Mouse (Mus musculus): ENCODE data around the gene Bcl2l11. TPM values are rescaled to one million over a fixed set of nuclear protein-coding genes. Genes with fewer than 3 reads are reported as not detected.

Bcl2l11 gene
- polyA plus RNA-seq (2012; fragmentation: generic; extraction: Trizol): 4.0 TPM
- long read RNA-seq, experiment 1, partial matches to known transcripts: 1 of 1 reads
- long read RNA-seq, experiment 1, other reads (novel, unspliced or antisense): 0 of 1 reads
- long read RNA-seq, experiment 2, partial matches to known transcripts: 2 of 3 reads
- long read RNA-seq, experiment 2, other reads (novel, unspliced or antisense): 1 of 3 reads

DNA sequence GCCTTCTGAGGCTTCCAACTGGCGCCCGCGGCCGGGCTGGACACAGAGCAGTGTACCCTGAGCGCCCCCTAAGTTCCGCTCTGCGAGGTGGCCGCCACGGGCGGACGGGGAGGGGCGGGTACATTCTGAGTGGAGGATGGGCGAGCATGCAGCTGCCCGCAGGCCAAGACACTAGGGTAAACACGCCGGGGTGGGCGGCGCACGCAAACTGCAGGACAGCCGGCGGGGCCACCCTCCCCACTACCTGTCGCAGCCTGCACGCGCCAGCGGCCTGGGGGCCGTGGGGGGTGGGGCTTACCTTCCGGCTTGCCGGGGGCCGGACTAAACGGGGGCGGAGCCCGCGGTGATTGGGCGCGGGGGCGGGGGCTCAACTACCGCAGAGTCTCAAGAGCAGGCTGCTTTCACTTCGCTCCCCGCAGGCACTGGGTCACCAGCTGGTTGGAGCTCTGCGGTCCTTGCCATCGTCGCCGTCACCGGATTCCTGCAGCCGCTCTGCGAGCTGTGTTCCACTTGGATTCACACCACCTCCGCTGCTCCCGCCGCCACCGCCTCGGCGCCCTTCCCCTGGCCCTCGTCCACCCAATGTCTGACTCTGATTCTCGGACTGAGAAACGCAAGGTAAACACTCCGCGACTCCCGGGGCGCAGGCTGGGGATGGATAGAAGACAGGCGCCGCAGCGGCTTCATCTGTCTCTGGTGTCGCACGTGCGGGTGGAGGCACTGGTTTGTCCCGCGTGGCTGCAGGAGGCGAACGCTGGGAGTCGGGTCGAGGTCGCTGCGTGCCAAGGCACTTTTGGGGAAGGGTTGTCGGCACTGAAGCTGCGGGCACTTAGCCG lies at the start of gene Bcl2l11:
Gene Bcl2l11 (plus strand): TSS at position 404 of the 836 bp plus-strand sequence.
- Histone ChIP-seq H3K36me3 (ENCODE audit: control insufficient read depth, insufficient read depth) (peaks cover 14% of the 10 kb centered on the region), H3K27me3 (ENCODE audit: control insufficient read depth, insufficient read depth, insufficient read length) (no peaks in the 10 kb centered on the region), H3ac (ENCODE audit: control insufficient read depth, insufficient read length, low read depth) (peak within 1 kb of the TSS; percentile 64), H3K4me3 (ENCODE audit: insufficient read depth, poor library complexity, severe bottlenecking) (peak within 1 kb of the TSS; percentile 64), H3K79me2 (ENCODE audit: control insufficient read depth, insufficient read depth) (peaks cover 13% of the 10 kb centered on the region), H3K79me3 (ENCODE audit: low read depth) (no peaks in the 10 kb centered on the region)
- no peak for TF ChIP-seq CEBPB (IDR thresholded peaks at IDR 0.05; ENCODE audit: low read depth)
- TF ChIP-seq CTCF (IDR thresholded peaks at IDR 0.05; ENCODE audit: control insufficient read depth, insufficient read depth, insufficient read length): peak; percentile 44
- TF ChIP-seq MYOD1 (IDR thresholded peaks at IDR 0.05; ENCODE audit: control insufficient read depth, insufficient read length, low read depth): peak; percentile 7

DNA sequence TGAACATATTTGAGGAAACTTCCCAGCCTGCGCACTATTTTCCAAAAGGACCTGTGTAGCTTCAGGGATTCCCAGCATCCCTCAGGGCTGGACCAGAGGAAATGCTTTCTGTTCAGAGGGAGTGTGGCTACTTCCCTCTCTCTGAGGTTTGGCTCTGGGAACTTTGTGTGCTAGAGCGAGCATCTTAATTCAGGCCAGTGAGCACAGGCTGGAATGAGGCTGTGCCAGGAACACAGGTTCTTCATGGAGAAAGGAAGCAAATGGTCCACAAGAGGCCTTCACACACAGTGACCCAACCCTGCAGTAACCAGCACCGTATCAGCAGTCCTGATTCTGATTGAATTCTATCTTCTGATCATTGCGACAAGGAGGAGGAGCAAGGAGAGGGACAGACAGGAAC lies 48.9 kb upstream of the Bcl2l11 start:
- TF ChIP-seq CEBPB (IDR thresholded peaks at IDR 0.05; ENCODE audit: low read depth) (no peak), FOSL1 (IDR thresholded peaks at IDR 0.05; ENCODE audit: insufficient read depth, low read length, poor library complexity, severe bottlenecking) (no peak), MYOG (IDR thresholded peaks at IDR 0.05; ENCODE audit: control insufficient read depth, extremely low read depth, insufficient read length) (no peak), CTCF (IDR thresholded peaks at IDR 0.05; ENCODE audit: control insufficient read depth, insufficient read depth, insufficient read length) (no peak), USF1 (IDR thresholded peaks at IDR 0.05; ENCODE audit: low read depth) (no peak), MAX (IDR thresholded peaks at IDR 0.05) (no peak), MYOD1 (IDR thresholded peaks at IDR 0.05; ENCODE audit: control insufficient read depth, insufficient read length, low read depth) (no peak)
- Histone ChIP-seq H3K36me3 (ENCODE audit: control insufficient read depth, insufficient read depth) (no peaks in the 10 kb centered on the region), H3ac (ENCODE audit: control insufficient read depth, insufficient read length, low read depth) (no peak overlapping the region), H3K79me2 (ENCODE audit: control insufficient read depth, insufficient read depth) (no peaks in the 10 kb centered on the region), H3K27me3 (ENCODE audit: control insufficient read depth, insufficient read depth, insufficient read length) (peaks cover 21% of the 10 kb centered on the region), H3K79me3 (ENCODE audit: low read depth) (no peaks in the 10 kb centered on the region), H3K4me3 (ENCODE audit: insufficient read depth, poor library complexity, severe bottlenecking) (no peak overlapping the region)

DNA sequence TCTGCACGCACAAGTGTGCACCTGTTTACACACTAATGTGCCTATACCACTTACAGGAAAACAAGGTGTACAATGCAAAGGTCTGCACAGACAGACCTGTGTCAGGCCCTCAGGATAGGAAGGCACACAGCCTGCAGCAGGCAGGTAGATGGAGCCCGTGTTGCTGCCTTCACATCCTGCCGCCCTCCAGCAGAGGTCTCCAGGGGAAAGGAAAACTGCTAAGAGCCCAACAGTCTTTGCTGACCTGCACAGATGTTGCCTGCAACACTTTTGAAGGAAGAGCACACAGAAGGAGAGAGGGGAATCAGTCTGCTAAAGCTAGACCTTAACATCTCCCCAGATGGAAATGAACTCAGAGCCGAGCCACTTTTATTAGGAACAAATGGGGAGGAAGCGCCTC lies 47.0 kb upstream of the Bcl2l11 start:
- H3K27me3 ChIP-seq (ENCODE audit: control insufficient read depth, insufficient read depth, insufficient read length): peaks cover 12% of the 10 kb centered on the region
- H3K36me3 ChIP-seq (ENCODE audit: control insufficient read depth, insufficient read depth): no peaks in the 10 kb centered on the region
- TF ChIP-seq CEBPB (IDR thresholded peaks at IDR 0.05; ENCODE audit: low read depth) (no peak), MAX (IDR thresholded peaks at IDR 0.05) (no peak), CTCF (IDR thresholded peaks at IDR 0.05; ENCODE audit: control insufficient read depth, insufficient read depth, insufficient read length) (no peak), USF1 (IDR thresholded peaks at IDR 0.05; ENCODE audit: low read depth) (no peak), MYOD1 (IDR thresholded peaks at IDR 0.05; ENCODE audit: control insufficient read depth, insufficient read length, low read depth) (no peak), FOSL1 (IDR thresholded peaks at IDR 0.05; ENCODE audit: insufficient read depth, low read length, poor library complexity, severe bottlenecking) (no peak), MYOG (IDR thresholded peaks at IDR 0.05; ENCODE audit: control insufficient read depth, extremely low read depth, insufficient read length) (no peak)
- no peak overlapping the region for H3ac ChIP-seq (ENCODE audit: control insufficient read depth, insufficient read length, low read depth)
- no peak overlapping the region for H3K4me3 ChIP-seq (ENCODE audit: insufficient read depth, poor library complexity, severe bottlenecking)
- H3K79me2 ChIP-seq (ENCODE audit: control insufficient read depth, insufficient read depth): no peaks in the 10 kb centered on the region
- H3K79me3 ChIP-seq (ENCODE audit: low read depth): no peaks in the 10 kb centered on the region

DNA sequence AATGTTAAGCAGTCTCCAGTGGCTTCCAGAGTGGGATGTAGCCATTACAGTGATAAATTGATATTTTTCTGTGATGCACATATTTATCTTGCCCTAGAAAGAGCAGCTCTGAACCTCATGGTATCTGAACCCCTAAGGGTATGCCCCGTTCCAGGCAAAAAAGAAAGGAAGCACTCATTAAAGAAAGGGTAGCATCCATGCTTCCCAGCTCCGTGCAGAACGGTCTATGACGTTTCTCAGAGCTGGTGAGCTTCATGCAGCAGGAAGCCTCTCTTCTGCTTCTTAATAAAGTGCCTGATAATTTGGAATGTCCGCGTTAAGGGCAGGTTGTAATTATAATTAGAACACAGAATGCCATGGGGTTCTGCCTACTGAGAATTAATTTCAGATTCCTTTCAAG lies 46.5 kb upstream of the Bcl2l11 start:
- Histone ChIP-seq H3K36me3 (ENCODE audit: control insufficient read depth, insufficient read depth) (no peaks in the 10 kb centered on the region), H3K79me2 (ENCODE audit: control insufficient read depth, insufficient read depth) (no peaks in the 10 kb centered on the region), H3ac (ENCODE audit: control insufficient read depth, insufficient read length, low read depth) (no peak overlapping the region), H3K4me3 (ENCODE audit: insufficient read depth, poor library complexity, severe bottlenecking) (no peak overlapping the region), H3K27me3 (ENCODE audit: control insufficient read depth, insufficient read depth, insufficient read length) (peaks cover 9% of the 10 kb centered on the region), H3K79me3 (ENCODE audit: low read depth) (no peaks in the 10 kb centered on the region)
- TF ChIP-seq FOSL1 (IDR thresholded peaks at IDR 0.05; ENCODE audit: insufficient read depth, low read length, poor library complexity, severe bottlenecking) (no peak), MAX (IDR thresholded peaks at IDR 0.05) (no peak), CEBPB (IDR thresholded peaks at IDR 0.05; ENCODE audit: low read depth) (no peak), MYOD1 (IDR thresholded peaks at IDR 0.05; ENCODE audit: control insufficient read depth, insufficient read length, low read depth) (no peak)

- H3K79me3 ChIP-seq (ENCODE audit: low read depth): no peaks in the 10 kb centered on the region
- no peak overlapping the region for H3ac ChIP-seq (ENCODE audit: control insufficient read depth, insufficient read length, low read depth)
- H3K4me3 ChIP-seq (ENCODE audit: insufficient read depth, poor library complexity, severe bottlenecking): no peak overlapping the region
- no peaks in the 10 kb centered on the region for H3K36me3 ChIP-seq (ENCODE audit: control insufficient read depth, insufficient read depth)
- TF ChIP-seq MAX (IDR thresholded peaks at IDR 0.05): no peak
- no peak for TF ChIP-seq FOSL1 (IDR thresholded peaks at IDR 0.05; ENCODE audit: insufficient read depth, low read length, poor library complexity, severe bottlenecking)
- no peak for TF ChIP-seq CEBPB (IDR thresholded peaks at IDR 0.05; ENCODE audit: low read depth)
- no peak for TF ChIP-seq USF1 (IDR thresholded peaks at IDR 0.05; ENCODE audit: low read depth)
- TF ChIP-seq CTCF (IDR thresholded peaks at IDR 0.05; ENCODE audit: control insufficient read depth, insufficient read depth, insufficient read length): no peak
- TF ChIP-seq MYOD1 (IDR thresholded peaks at IDR 0.05; ENCODE audit: control insufficient read depth, insufficient read length, low read depth): no peak
- no peak for TF ChIP-seq MYOG (IDR thresholded peaks at IDR 0.05; ENCODE audit: control insufficient read depth, extremely low read depth, insufficient read length)
- peaks cover 8% of the 10 kb centered on the region for H3K27me3 ChIP-seq (ENCODE audit: control insufficient read depth, insufficient read depth, insufficient read length)
- H3K79me2 ChIP-seq (ENCODE audit: control insufficient read depth, insufficient read depth): no peaks in the 10 kb centered on the region
These were observed 42.0 kb upstream of the Bcl2l11 start for GRCm38 (mm10) chr2:128083844-128084243.
